Mouse (Mus musculus) spleen, postnatal 36 days (tissue): ENCODE measurements around the gene Nup210.
"Not testable (repeated sequence)": the region's sequence is repeated elsewhere in the genome, so short reads cannot be mapped to it uniquely, and the experiment has no call there.

ENCODE experiments used
- DNase-seq, 2 experiments: peaks; one replicate each; pipeline ENCODE4 v3.0.0; 2022; ENCODE audit warnings: low spot score in 2 of 2, mixed read lengths in 1 of 2

The Nup210 gene

DNA sequence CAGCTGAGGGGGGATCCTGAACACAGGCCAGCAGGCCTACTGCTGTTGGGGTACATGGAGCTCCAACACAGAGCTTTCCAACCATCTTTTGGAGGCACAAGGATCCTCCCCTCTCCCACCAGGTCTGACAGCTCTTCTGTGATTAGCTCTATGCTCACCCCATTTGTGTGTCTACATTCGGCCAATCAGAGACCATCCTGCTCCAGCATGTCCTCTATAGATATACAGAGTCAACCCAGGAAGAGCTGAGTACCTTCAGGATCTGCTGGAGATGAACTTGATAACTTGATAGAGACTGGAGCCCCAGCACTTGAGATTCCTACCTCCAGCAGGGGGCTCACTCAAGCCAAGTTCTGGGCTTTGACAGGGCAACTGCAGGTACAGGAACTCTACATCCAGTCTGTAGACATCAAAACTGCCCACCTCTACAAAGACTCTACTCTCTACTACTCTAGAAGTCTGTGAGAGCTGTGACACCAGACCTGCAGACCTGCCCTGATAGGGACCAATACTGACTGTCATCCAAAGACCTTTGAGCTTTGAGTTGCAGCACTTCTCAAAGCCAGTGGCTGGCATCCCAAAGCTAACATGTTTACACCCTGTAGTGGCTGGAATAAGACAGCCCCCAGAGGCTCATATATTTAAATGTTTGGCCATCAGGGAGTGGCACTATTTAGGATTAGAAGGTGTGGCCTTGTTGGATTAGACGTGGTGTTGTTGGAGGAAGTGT, 11.1 kb downstream of the Nup210 start:
- DNase-seq, result peak; percentile 51 to 54

DNA sequence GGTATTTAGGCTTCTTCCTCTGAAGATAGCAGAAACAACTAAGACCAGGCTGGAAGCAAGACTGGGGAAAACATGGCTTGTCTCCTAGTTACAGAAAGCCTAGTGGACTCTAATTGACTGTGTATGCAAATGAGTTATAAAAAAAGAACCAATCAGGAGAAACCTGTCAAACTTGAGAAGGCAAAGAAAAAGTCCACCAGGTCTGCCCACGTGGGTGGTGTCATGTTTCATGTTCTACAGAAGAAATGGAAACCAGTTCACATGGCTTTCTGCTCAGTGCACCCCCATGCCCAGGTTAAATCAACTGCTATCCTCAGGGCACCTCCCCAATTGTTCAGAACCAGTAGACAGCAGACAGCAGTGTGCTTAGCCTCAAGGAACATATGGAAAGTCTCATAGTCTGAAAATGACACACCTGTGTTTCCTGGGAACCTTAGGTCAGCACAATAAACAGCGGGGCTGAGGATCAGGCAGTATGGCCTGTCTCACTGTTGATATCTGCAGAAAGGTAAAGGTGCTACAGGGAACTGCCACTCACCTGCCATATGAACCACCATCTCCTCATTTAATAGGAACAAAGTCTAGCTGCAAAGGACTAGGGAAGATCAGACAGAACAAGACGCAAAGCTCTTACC, 11.7 kb downstream of the Nup210 start:
- DNase-seq, result peak in 1 of 2 experiments; percentile 29

DNA sequence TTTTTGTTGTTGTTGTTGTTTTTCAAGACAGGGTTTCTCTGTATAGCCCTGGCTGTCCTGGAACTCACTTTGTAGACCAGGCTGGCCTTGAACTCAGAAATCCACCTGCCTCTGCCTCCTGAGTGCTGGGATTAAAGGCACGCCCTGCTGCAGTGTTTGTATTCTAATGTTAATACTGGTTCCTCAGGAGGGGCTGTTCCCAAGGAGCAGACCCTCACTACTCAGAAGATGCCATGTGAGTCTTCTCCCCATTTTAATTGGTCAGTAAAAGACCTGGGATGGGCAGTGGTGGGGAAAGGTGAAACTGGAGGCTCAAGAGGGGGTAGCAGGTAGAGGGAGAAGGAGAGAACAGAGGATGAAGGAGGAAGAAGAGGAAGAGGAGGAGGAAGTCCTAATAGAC, 13.2 kb downstream of the Nup210 start:
- DNase-seq, result not testable (repeated sequence)

DNA sequence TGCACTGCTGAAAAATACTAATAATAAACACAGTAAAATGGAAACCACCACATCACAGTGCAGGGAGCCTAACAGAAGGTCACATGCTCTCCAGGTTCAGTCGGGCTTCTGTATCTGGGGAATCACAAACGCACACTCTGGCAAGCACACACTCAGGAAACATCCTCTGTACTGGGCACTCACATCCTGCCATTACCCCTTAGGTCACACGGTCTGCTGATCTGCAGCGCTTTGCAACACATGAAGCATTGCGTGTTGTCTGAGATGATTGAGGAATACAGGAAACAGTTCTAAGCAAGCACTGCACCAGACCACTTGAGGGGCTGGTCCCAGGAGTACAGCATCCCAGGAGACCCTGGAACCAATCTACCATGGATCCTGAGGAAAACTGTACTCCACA, 16.0 kb downstream of the Nup210 start:
- DNase-seq, result peak in 1 of 2 experiments; percentile 26

DNA sequence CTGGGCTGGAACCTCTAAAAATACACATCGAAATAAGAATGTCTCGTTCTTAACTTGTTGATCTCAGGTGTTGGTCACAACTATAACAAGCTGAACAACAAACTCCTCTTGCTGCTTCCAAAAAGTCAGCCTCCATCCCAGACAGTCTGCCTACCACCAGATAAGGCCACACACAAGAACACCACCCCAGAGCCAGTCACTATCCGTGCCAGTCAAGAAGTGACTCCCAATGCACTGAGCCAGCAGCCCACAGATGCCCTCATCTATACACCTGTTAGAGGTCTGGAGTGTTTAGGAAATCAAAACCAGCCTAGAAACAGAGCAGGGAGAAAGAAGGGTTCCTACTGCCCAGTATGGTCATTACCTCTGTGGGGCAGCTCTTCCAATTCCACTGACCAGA, 18.8 kb downstream of the Nup210 start:
- no peak for DNase-seq

DNA sequence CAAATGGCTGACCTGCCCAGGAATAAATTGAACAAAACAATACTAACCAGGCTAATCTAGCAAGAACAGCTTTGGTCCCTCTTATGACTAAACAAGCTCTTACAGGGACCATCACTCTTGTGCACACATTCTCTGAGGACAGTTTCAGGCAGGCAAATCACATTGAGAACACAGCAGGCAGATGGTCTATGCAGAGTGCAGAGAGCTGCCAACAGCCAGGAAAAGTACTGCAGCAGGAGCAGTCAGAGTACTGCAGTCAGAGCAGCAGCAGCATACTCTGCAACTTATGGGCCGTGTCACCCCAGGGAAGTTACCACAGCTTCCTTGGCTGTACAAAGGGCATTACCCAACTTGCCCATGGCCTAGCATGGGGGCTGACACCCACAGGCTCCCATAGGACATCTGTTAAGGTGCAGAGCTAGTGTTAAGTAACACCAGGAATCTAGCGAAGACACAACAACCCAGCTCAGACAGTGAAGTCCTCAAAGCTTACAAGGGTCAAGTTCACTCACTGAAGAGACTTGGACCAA, 21.5 kb downstream of the Nup210 start:
- no peak for DNase-seq

DNA sequence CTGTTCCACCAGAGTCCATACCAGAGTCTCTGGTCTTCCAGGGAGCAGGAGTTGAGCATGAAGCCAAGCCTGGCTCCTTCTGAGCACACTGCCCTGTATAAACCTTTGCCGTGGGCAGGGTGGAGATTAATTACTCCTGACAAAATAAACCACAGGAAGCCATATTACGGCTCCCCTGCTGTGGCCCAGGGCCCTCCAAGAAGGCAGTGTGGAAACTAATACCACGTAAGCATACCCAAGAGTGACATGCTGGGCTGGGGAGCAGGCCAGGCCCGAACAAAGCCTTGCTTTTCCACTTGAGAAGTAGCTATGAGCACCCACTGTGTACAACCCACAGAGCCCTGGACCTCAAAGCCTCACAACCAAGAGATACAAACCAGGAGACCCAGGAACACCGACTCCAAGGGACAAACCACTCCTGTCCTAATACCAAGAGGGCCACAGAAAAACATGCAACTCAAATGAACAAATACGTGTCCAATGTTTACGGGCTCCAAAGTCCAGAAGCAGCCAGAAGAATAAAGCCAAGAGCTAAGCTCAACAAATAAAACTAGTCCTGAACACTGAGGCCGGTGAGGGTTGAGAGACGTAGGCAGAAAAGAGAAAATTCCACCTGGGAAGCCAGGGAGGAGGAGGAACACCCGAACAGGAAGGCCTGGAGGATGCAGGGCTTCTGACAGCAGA, 24.3 kb downstream of the Nup210 start:
- no peak for DNase-seq

DNA sequence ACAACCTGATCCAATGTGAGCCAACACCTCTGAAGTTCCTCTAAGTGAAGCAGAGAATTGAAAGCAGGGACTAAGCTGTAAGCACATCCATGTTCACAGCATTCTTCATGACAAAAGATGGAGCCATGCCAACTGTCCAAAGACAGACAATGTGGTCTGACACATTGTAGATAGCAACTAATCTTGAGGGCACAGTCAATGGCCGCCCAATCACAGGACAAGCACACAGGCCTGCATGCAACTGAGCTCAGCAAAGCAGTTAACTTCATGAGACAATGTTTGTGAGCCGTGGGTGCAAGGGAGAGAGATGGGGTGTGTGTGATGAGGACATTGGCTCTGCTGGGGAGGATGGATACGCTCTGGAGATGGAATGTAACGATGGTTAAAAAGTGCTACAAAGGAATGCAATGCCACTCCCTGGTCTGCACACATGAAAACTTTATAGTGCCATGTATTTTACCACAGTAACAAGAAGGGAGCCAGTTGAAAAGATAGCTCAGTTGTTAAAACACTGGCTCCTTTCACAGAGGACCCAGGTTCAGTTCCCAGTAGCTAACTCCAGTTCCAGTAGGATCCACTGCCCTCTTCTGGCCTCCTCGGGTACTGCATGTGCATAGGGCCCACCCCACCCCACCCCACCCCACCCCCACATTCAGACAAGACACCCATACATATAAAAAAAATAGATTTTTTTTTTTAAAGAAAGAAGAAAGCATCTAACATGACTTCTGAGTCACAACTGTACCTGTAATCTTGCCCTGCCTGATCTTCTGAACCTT, 31.3 kb downstream of the Nup210 start:
- peak in 1 of 2 experiments; percentile 16 for DNase-seq

DNA sequence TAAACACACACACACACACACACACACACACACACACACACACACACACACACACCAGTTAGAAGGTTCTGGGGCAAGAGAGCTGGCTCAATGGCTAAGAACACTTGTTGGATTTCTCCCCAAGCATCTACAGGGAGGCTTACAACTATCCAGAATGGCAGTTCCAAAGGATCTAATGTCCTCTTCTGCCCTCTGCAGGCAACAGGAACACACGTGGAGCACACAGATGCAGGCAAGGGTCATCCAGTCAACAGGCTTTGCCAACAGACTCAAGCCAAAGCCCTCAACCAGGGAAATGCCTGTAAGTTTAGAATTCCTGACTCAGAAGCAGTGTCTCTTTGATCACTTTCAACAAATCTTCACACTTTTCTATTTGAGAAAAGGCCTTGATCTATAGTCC, 36.6 kb downstream of the Nup210 start:
- no peak for DNase-seq

DNA sequence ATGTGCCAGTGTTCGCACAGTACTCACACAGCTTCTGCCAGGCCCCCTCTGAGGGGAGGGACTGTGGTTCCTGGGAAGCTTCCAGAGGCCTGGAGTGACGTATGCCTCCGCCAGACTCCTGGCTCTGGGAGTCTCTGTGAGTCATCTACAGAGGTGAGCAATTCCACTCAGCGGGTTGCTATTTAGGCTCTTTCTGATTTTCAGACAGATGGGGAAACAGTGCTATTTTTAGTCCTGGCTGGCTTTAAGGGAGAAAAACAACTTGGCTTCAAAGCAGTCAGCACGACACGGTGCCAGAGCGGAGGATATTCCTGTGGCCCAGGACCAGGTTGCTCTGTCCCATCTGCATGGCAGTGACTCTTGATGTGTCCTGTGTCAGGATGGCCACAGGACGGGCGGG, 40.4 kb downstream of the Nup210 start:
- DNase-seq, result no peak

DNA sequence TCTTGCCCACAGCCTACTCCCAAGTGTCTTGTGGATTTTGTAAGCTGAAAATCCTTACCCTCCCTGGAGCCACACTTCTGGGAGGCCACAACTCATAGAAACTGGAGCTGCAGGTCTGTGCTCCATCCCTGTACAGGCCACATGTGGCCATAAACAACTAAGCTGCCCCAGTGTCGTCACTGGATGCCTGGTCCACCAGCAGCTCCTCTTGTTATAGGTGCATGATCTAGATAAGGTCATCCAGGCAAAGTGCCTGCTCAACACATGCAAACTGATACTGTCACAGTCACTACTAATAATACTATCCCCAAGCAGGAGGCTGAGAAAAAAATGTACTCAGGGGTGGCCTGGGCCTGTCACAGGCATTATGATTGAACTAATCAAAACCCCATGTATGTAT, 48.1 kb downstream of the Nup210 start:
- DNase-seq, result no peak

DNA sequence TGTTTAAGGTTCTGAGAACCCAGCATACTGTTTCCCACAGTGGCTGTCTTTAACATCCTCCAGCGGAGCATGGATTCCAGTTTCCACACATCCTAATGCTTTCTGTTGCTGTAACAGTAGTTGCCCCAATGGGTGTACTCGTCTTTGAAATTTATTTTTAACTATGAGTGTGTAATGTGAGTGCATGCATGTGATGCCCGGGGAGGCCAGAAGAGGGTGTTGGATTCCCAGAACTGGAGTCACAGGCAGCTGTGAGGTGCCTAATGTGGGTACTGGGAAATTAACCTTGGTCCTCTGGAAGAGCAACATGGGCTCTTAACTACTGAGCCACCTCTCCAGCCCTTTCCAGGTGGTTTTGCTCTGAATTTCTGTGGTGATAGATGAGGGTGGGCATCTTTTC, 49.6 kb downstream of the Nup210 start:
- no peak for DNase-seq

DNA sequence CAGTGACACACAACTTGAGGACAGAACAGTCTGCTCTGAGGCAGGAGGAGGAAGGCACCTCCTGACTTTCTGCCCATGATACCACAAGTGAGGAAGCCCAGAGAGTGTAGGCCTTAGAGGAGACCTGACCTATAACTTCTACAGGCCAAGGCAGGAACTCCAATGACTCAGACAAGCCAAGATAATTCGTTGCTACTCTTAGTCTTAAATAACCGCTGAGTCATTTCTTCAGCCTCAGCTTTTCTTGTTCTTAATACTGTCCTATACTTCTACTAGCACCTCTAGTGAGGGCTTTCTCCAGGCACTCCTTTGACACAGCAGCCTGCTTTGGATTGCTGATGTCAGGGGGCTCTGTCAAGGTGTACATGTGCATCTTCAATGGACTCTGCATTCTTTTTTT, 55.3 kb downstream of the Nup210 start:
- DNase-seq, result no peak

DNA sequence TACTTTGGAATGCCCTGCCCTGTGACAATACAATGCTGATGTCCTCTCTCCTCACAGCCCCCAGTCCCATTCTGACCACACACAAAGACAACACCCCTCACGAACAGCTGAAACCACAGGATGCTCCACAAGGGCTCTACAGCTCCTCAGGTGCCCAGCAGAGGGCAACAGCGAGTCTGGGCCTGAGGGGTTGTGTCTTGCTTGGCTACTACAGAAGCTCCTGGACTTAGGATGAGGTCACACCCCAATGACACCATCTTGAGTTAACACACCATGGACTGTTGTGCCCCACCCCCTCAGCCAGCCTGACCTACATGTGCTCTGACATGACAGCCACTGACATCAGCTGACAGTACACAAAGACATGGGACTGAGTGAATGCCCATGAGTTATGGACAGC, 56.9 kb downstream of the Nup210 start:
- DNase-seq, result peak; percentile 19 to 24

DNA sequence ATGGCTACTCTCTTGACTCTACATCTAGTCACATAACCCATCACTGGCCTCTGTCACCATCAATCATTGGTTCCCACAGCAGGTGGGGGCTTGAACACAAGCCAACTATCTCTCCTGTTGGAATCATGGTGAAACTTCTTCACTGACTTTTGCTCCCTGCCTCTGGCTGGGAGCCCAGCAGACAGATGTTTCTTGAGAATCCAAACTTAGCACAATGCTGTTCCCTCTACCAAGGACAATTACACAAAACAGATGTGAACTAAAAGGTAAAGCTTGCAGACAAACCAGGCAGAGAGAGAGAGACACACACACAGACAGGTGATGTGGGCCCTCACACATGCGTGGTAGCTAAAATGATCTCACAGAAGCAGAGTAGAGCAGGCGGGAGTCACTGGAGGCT, 58.6 kb downstream of the Nup210 start:
- no peak for DNase-seq

DNA sequence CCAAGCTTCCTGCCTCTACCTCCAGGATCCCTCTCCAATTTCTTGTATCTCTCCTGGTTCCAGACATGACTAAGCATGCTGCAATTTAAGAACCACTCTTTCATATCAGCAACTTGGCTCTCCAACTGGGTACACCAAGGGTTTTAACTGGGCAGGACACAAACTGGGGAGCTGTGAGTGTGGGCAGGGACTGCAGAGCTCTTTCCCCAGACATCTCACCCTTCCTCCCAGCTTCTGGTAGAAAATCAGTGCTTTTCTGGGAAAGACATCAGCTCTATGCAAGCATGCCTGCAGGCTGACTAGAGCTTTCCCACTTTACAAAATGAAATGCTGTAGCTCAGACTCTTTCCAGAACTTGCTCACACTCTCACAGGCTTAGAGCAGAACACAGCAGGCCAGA, 60.3 kb downstream of the Nup210 start:
- no peak for DNase-seq

DNA sequence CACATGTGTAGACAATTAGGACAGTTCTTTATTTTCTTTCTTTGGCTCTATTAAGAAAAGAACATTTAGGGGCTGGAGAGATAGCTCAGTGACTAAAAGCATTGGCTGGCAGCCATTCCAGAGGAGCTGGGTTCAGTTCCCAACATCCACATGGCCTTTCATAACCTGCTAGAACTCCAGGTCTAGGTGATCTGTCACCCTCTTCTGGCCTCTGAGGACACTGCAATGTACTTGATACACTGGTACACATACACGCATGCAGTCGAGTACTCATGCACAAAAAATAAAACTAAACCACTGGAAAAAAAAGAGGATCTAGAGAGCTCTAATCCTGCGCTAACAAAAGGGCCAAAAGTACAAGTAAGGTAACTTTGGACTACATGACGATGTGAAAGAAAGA, 64.1 kb downstream of the Nup210 start:
- DNase-seq, result no peak

DNA sequence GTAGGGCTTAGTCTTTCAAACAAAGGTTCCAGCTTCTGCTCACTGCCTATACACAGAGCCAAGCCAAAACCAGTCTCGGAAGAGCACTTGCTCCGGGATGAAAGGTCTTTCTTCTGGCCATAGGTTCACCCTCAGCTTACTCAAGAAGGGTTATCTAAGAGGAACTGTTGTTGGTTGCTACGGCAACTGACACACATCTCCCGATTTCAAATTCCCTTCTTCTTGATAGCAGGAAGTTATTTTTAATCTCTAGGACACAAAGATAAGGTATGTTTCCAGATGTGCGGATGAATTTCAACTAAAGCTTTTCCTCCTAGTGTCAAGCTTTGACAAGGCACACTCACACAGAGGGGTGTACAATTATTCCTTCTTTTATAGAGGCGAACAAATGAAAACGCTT, 68.6 kb downstream of the Nup210 start:
- no peak for DNase-seq

DNA sequence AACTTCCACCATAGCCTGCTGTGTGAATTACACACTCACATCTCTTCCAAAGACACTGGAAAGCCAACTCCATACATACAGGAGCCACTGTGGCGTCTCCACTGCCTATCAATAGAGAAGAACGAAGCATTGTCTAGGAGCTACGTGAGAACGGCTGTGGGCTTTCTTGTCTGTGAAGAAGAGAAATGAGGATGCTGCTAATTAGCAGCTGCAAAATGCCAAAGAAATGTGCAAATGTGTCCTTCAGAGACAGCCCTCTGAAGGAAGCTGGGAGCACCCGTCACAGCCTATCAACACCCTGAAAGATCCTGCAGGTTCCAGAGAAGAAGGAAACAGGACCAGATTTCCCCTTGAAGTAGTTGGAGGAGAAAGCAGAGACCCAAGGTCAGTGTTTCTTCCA, 69.2 kb downstream of the Nup210 start:
- no peak for DNase-seq

DNA sequence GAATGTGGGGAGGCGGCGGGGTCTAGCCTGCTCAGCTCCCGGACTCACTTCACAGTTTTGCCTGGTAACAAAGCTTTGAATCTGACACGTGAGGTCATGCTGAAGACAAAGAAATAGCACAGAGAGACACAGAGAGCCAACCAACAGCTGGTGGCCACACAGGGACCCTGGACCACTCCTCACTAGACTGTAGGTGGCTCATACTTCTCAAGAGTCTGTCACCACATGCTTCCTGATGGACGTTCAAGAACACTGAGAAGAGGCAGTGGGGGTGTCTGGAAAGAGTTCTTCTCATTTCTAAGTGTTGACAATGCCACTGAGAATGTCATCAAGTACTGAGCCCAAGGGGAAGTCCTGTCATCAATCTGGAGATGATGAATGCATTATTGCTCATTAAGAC, 70.4 kb downstream of the Nup210 start:
- no peak for DNase-seq

DNA sequence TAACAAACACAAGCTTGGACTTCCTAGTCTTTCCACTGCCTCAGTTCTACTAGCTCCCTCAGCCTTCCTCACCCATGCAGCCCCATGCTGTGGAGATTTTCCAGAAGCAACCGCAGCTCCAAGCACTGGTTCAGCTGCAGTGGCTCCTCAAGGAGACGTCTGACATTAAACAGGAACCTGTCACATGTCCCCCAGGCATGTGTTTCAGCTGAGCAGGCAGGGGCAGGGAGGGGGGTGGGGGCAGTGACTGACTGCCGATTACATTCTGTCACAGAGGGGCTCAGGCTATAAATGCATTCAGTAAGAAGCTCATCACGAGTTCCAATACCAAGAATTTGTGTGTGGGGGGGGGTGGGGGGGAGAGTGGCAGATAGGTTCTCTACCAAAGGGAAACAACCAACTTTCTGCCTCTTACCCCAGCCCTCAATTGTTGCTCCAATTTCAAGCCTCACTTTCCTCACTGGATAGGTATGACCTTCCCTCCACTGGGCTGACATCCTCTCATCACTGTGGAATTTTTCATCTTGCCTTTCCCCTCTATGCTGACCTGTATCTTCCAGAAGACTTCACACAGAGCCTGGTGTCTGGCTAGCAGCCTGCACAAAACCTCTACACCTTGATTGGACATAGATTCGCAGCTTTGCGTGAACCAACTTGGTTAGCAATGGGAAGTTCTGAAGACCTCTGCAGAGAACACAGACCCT, 71.8 kb downstream of the Nup210 start:
- no peak for DNase-seq
